8 mouse cellular contexts compared by ENCODE assay signal in genomic region chr4:46452855-46453719, GRCm38 (mm10). TPM values are rescaled to one million over a fixed set of nuclear protein-coding genes. Genes with fewer than 3 reads are reported as not detected.
DNase-seq lines count a peak whose midpoint lies in the region; ATAC-seq and TF ChIP-seq lines count a peak whose summit lies in the region.

No protein-coding gene starts in this region.

- peaks cover 7% of the 10 kb centered on the region; the same call in 1 of the 2 replicates for H3K4me1 ChIP-seq in kidney, adult 2 months (ENCODE audit: control insufficient read depth, insufficient read depth, low read length)
- H3K4me1 ChIP-seq in hindbrain, embryonic 12.5 days = peaks cover 23% of the 10 kb centered on the region
- H3K4me1 ChIP-seq in midbrain, embryonic 15.5 days = peaks cover 30% of the 10 kb centered on the region

- ATAC-seq in hindbrain, embryonic 12.5 days (ENCODE audit: low FRiP score) = no peak
- no peak for ATAC-seq in midbrain, embryonic 15.5 days (replicated peaks)
- no peak for ATAC-seq in inflammation-experienced regulatory T-cells, adult 6 months

- no peak for TF ChIP-seq POLR2A in kidney, adult 2 months (IDR thresholded peaks at IDR 0.05; ENCODE audit: low read depth, low read length)

- H3K27me3 ChIP-seq in kidney, adult 2 months (replicated peaks; ENCODE audit: control insufficient read depth, insufficient read depth, low read length) = no peaks in the 10 kb centered on the region
- H3K27me3 ChIP-seq in hindbrain, embryonic 12.5 days = no peaks in the 10 kb centered on the region
- no peaks in the 10 kb centered on the region for H3K27me3 ChIP-seq in midbrain, embryonic 15.5 days (replicated peaks)

- WGBS in kidney, adult 2 months = 56% methylated on average over 13 of the region's 13 CpGs
- WGBS in hindbrain, embryonic 12.5 days = 40% methylated on average over 13 of the region's 13 CpGs
- WGBS in midbrain, embryonic 15.5 days = 43% methylated on average over 13 of the region's 13 CpGs

- peak; percentile 12 for DNase-seq in kidney, adult 2 months
- no peak for DNase-seq in kidney, adult 11 months
- DNase-seq in MN1 (ENCODE audit: low spot score) = peak; percentile 12
- no peak for DNase-seq in urinary bladder, adult 18-20 months (ENCODE audit: low spot score in 2 of 2)
- DNase-seq in right cerebral cortex, adult 18-20 months = no peak

- H3K4me3 ChIP-seq in kidney, adult 2 months (ENCODE audit: insufficient read depth, low read depth, low read length) = no peak overlapping the region
- peak overlapping the region; percentile 94 for H3K4me3 ChIP-seq in hindbrain, embryonic 12.5 days
- H3K4me3 ChIP-seq in midbrain, embryonic 15.5 days = peak overlapping the region; percentile 89

- TF ChIP-seq CTCF in kidney, adult 2 months (conservative IDR thresholded peaks at IDR 0.05; ENCODE audit: insufficient read depth, insufficient read length, low read depth, low read length) = no peak

- no peak overlapping the region for H3K27ac ChIP-seq in kidney, adult 2 months (ENCODE audit: insufficient read depth, low read depth, low read length)
- 0 out of 2 replicates have a peak overlapping the region, but pooled peaks have one; percentile 99 for H3K27ac ChIP-seq in hindbrain, embryonic 12.5 days
- H3K27ac ChIP-seq in midbrain, embryonic 15.5 days = peak overlapping the region; percentile 98; the same call in 1 of the 2 replicates

- no peaks in the 10 kb centered on the region for H3K36me3 ChIP-seq in kidney, adult 2 months (ENCODE audit: control insufficient read depth, insufficient read depth, low read length)
- 0 out of 2 replicates have a peak, but pooled peaks cover 4% of the 10 kb centered on the region for H3K36me3 ChIP-seq in hindbrain, embryonic 12.5 days
- H3K36me3 ChIP-seq in midbrain, embryonic 15.5 days (replicated peaks) = no peaks in the 10 kb centered on the region

- peak overlapping the region; percentile 81 for H3K4me2 ChIP-seq in hindbrain, embryonic 12.5 days (replicated peaks)
- H3K4me2 ChIP-seq in midbrain, embryonic 15.5 days = peak overlapping the region; percentile 76

- H3K9ac ChIP-seq in hindbrain, embryonic 12.5 days = peak overlapping the region; percentile 99
- H3K9ac ChIP-seq in midbrain, embryonic 15.5 days = 0 out of 2 replicates have a peak overlapping the region, but pooled peaks have one; percentile 94

- no peaks in the 10 kb centered on the region for H3K9me3 ChIP-seq in hindbrain, embryonic 12.5 days (replicated peaks)
- H3K9me3 ChIP-seq in midbrain, embryonic 15.5 days = no peaks in the 10 kb centered on the region

RNA-seq across cellular contexts. Expression of gene Anp32b, which starts 2.4 kb away (rescaled TPM):
- 9.8 and 12.7 TPM in 2 replicates for polyA plus RNA-seq in kidney, adult 2 months (2012; rRNA removed)
- 207 and 211 TPM in 2 replicates for polyA plus RNA-seq in hindbrain, embryonic 12.5 days (2016; fragmentation: Nextera tagmentation; extraction: Ambion mirVana)
- polyA plus RNA-seq in midbrain, embryonic 15.5 days (2015; fragmentation: Nextera tagmentation; extraction: Ambion mirVana) = 72.3 and 74.4 TPM in 2 replicates
- polyA plus RNA-seq in inflammation-experienced regulatory T-cells, adult 6 months (2017; shearing (Covaris generic)) = 10 to 100 TPM; 46.4 to 53.4 (median 46.5) TPM

RNA-seq across cellular contexts. Expression of gene Nans, which starts 36.0 kb away (rescaled TPM):
- polyA plus RNA-seq in kidney, adult 2 months (2012; rRNA removed) = 10.8 and 13.8 TPM in 2 replicates
- 74.3 and 76.5 TPM in 2 replicates for polyA plus RNA-seq in hindbrain, embryonic 12.5 days (2016; fragmentation: Nextera tagmentation; extraction: Ambion mirVana)
- polyA plus RNA-seq in midbrain, embryonic 15.5 days (2015; fragmentation: Nextera tagmentation; extraction: Ambion mirVana) = 69.8 and 76.2 TPM in 2 replicates
- 10 to 100 TPM; 63.1 to 97.7 (median 70.1) TPM for polyA plus RNA-seq in inflammation-experienced regulatory T-cells, adult 6 months (2017; shearing (Covaris generic))

RNA-seq across cellular contexts. Expression of gene Hemgn, which starts 39.8 kb away (rescaled TPM):
- 0.03 and 0.04 TPM in 2 replicates for polyA plus RNA-seq in kidney, adult 2 months (2012; rRNA removed)
- polyA plus RNA-seq in hindbrain, embryonic 12.5 days (2016; fragmentation: Nextera tagmentation; extraction: Ambion mirVana) = 2.4 and 4.3 TPM in 2 replicates
- 0.14 and 0.59 TPM in 2 replicates for polyA plus RNA-seq in midbrain, embryonic 15.5 days (2015; fragmentation: Nextera tagmentation; extraction: Ambion mirVana)
- under 1 TPM in 2 of 3 experiments, not detected in 1; 0.15 to 0.32 TPM for polyA plus RNA-seq in inflammation-experienced regulatory T-cells, adult 6 months (2017; shearing (Covaris generic))

Comparison
In these comparisons a context has a peak if more than half of its experiments do, and no peak if none do; other contexts are left out.
1. DNase-seq: peak in kidney, adult 2 months (single experiment) and MN1 (single experiment); none in kidney, adult 11 months (single experiment), urinary bladder, adult 18-20 months (0 of 2) and right cerebral cortex, adult 18-20 months (single experiment).